Mouse (Mus musculus) hematopoietic multipotent progenitor cell, adult 10-12 weeks (in vitro differentiated cells): ENCODE measurements around the gene Igfbp4. TPM values are rescaled to one million over a fixed set of nuclear protein-coding genes. Genes with fewer than 3 reads are reported as not detected.

ENCODE experiments used
- polyA plus RNA-seq: library from polyadenylated mRNA; stranded (reverse); fragments of >175 nt; gene quantifications from 2 replicates; pipeline ENCODE4 v1.2.3, GENCODE M21; 2012; ENCODE audit warnings: low replicate concordance

Gene Igfbp4
- 197 and 283 TPM in 2 replicates for polyA plus RNA-seq

DNA sequence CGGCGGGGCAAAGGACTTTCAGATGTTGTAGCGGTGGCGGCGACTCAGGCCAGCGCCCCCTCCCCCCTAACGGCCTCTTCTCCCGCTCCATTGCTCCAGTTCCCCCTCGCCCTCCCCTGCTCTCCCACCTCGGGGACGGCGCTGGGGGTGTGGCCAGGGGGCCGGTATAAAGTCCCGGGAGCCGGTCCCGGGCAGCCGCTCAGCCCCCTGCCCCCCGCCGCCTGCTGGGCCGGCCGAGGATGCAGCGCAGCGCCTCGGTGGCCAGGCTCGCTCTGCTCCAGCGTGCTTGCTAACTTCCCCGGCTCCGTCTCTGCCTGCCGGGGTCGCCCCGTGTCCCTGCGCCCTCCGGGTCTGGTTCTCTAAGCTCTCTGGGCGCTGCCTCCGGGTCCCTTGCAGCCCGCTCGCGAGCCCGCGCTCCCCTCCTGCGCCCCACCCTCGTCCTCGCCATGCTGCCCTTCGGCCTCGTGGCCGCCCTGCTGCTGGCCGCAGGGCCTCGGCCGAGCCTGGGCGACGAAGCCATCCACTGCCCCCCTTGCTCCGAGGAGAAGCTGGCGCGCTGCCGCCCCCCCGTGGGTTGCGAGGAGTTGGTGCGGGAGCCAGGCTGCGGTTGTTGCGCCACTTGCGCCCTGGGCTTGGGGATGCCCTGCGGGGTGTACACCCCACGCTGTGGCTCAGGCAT, at the start of gene Igfbp4:
Gene Igfbp4, plus strand, starts transcription at position 194 of the 679 bp plus-strand sequence.

GRCm38 (mm10) chr11:99023500-99024467, 17.3 kb upstream of the Igfbp4 start, which contains the start of gene Top2a:
Gene Top2a (minus strand): TSS chr11:99024189.

GRCm38 (mm10) chr11:99089077-99089601, 48.1 kb downstream of the Igfbp4 start, which contains the start of gene Tns4:
Gene Tns4 (minus strand): TSS chr11:99089306.

Other genes starting within 250 kb of the Igfbp4 start
- gene Msl1, start 245.7 kb upstream of the Igfbp4 start, polyA plus RNA-seq: 57.1 and 163 TPM in 2 replicates
- gene Casc3, start 236.3 kb upstream of the Igfbp4 start, polyA plus RNA-seq: 42.9 and 45.2 TPM in 2 replicates
- gene Rapgefl1, start 204.5 kb upstream of the Igfbp4 start, polyA plus RNA-seq: 1.3 and 3.6 TPM in 2 replicates
- 50.0 and 56.4 TPM in 2 replicates for gene Wipf2, start 177.6 kb upstream of the Igfbp4 start, polyA plus RNA-seq
- 0.40 and 0.89 TPM in 2 replicates for gene Cdc6, start 133.4 kb upstream of the Igfbp4 start, polyA plus RNA-seq
- 162 and 425 TPM in 2 replicates for gene Rara, start 113.4 kb upstream of the Igfbp4 start, polyA plus RNA-seq
- gene Gjd3, start 58.2 kb upstream of the Igfbp4 start, polyA plus RNA-seq: 0.40 TPM in 1 of 2 replicates, not detected in the other
- gene Top2a, start 17.1 kb upstream of the Igfbp4 start, polyA plus RNA-seq: 1.2 and 20.8 TPM in 2 replicates
- 0.48 and 1.1 TPM in 2 replicates for gene Tns4, start 48.1 kb downstream of the Igfbp4 start, polyA plus RNA-seq
- gene Ccr7, start 113.8 kb downstream of the Igfbp4 start, polyA plus RNA-seq: 52.0 and 79.1 TPM in 2 replicates
- 176 and 278 TPM in 2 replicates for gene Smarce1, start 189.8 kb downstream of the Igfbp4 start, polyA plus RNA-seq
- 0.89 and 1.3 TPM in 2 replicates for gene Krt222, start 202.8 kb downstream of the Igfbp4 start, polyA plus RNA-seq
- not detected in 2 replicates for gene Krt24, start 244.0 kb downstream of the Igfbp4 start, polyA plus RNA-seq